In genomic region chr6:117617951-117618350, GRCm38 (mm10) we compare ENCODE assay signal across 28 mouse cellular contexts.
DNase-seq lines count a peak whose midpoint lies in the region; ATAC-seq lines count a peak whose summit lies in the region.
"Had no signal": no experiment of that assay in that cellular context is flagged by ENCODE, and none has a peak within 500 bp of the region (broad histone marks: within the 10 kb centered on the region; RNA-seq: fewer than 3 reads in every experiment).

No protein-coding gene starts in this region.

- no peak overlapping the region for H3K4me3 ChIP-seq in heart, embryonic 10.5 days
- H3K4me3 ChIP-seq in neural tube, embryonic 15.5 days (replicated peaks), result no peak overlapping the region
- no peak overlapping the region for H3K4me3 ChIP-seq in limb, embryonic 11.5 days (ENCODE audit: low read depth, low read length)
- H3K4me3 ChIP-seq: embryonic facial prominence, embryonic 10.5 days; embryonic facial prominence, embryonic 13.5 days; erythroblast, embryonic 14.5 days; gastrocnemius, adult 2 months; hindbrain, embryonic 10.5 days; hindbrain, embryonic 13.5 days had no signal

- H3K27ac ChIP-seq in heart, embryonic 10.5 days, result no peak overlapping the region
- H3K27ac ChIP-seq in neural tube, embryonic 15.5 days (replicated peaks), result no peak overlapping the region
- H3K27ac ChIP-seq in limb, embryonic 11.5 days (replicated peaks; ENCODE audit: low read depth, low read length), result no peak overlapping the region
- H3K27ac ChIP-seq: embryonic facial prominence, embryonic 10.5 days; embryonic facial prominence, embryonic 13.5 days; gastrocnemius, adult 2 months; hindbrain, embryonic 10.5 days; hindbrain, embryonic 13.5 days; hindbrain, postnatal 0 days had no signal

- H3K4me1 ChIP-seq in heart, embryonic 10.5 days, result peaks cover 10% of the 10 kb centered on the region; the same call in 1 of the 2 replicates
- H3K4me1 ChIP-seq in neural tube, embryonic 15.5 days, result no peaks in the 10 kb centered on the region
- H3K4me1 ChIP-seq in limb, embryonic 11.5 days (ENCODE audit: control insufficient read depth, insufficient read depth, low read length), result peaks cover 2% of the 10 kb centered on the region; the same call in 1 of the 2 replicates
- H3K4me1 ChIP-seq: hindbrain, embryonic 10.5 days; hindbrain, embryonic 13.5 days had no signal

- no peak for ATAC-seq in neural tube, embryonic 15.5 days (ENCODE audit: low FRiP score)
- ATAC-seq in limb, embryonic 11.5 days (ENCODE audit: insufficient number of reproducible peaks, low FRiP score, low TSS enrichment, low read depth), result no peak
- ATAC-seq: activated CD4-positive, CD25-positive, alpha-beta regulatory T cell, adult 4 months; CD4-positive, CD25-positive, alpha-beta regulatory T cell, adult 4 months; forebrain, embryonic 14.5 days; forebrain, postnatal 0 days; hindbrain, postnatal 0 days; inflammation-experienced regulatory T-cells, adult 6 months had no signal

- H3K27me3 ChIP-seq in heart, embryonic 10.5 days (ENCODE audit: insufficient read depth, poor library complexity, severe bottlenecking), result peaks cover 90% of the 10 kb centered on the region
- H3K27me3 ChIP-seq in neural tube, embryonic 15.5 days (replicated peaks), result no peaks in the 10 kb centered on the region
- no peaks in the 10 kb centered on the region for H3K27me3 ChIP-seq in limb, embryonic 11.5 days (ENCODE audit: control insufficient read depth, insufficient read depth, low read length)
- H3K27me3 ChIP-seq: embryonic facial prominence, embryonic 13.5 days; hindbrain, embryonic 13.5 days had no signal

- 75% methylated on average over 4 of the region's 4 CpGs for WGBS in heart, embryonic 10.5 days
- whole genome bisulfite sequencing in neural tube, embryonic 15.5 days, result 81% methylated on average over 4 of the region's 4 CpGs
- WGBS in limb, embryonic 11.5 days, result 70% methylated on average over 4 of the region's 4 CpGs

- no peaks in the 10 kb centered on the region for H3K9me3 ChIP-seq in heart, embryonic 10.5 days
- H3K9me3 ChIP-seq in neural tube, embryonic 15.5 days (replicated peaks), result no peaks in the 10 kb centered on the region
- H3K9me3 ChIP-seq in limb, embryonic 11.5 days (ENCODE audit: control insufficient read depth, low read length), result no peaks in the 10 kb centered on the region
- H3K9me3 ChIP-seq: embryonic facial prominence, embryonic 10.5 days; embryonic facial prominence, embryonic 13.5 days; hindbrain, embryonic 10.5 days; hindbrain, embryonic 13.5 days had no signal

- no peak overlapping the region for H3K4me2 ChIP-seq in neural tube, embryonic 15.5 days
- H3K4me2 ChIP-seq in limb, embryonic 11.5 days (ENCODE audit: low read depth, severe bottlenecking), result no peak overlapping the region
- H3K4me2 ChIP-seq: embryonic facial prominence, embryonic 13.5 days; hindbrain, embryonic 13.5 days had no signal

- H3K36me3 ChIP-seq in heart, embryonic 10.5 days, result no peaks in the 10 kb centered on the region
- H3K36me3 ChIP-seq in neural tube, embryonic 15.5 days, result no peaks in the 10 kb centered on the region
- H3K36me3 ChIP-seq in limb, embryonic 11.5 days (ENCODE audit: control insufficient read depth, insufficient read depth, low read length), result no peaks in the 10 kb centered on the region
- H3K36me3 ChIP-seq: embryonic facial prominence, embryonic 10.5 days; embryonic facial prominence, embryonic 13.5 days; hindbrain, embryonic 10.5 days; hindbrain, embryonic 13.5 days had no signal

- DNase-seq in heart, embryonic 10.5 days (ENCODE audit: low spot score), result peak; percentile 70
- DNase-seq in heart, adult 8-10 months (ENCODE audit: low spot score), result no peak
- DNase-seq in neural tube, embryonic 10.5 days (ENCODE audit: extremely low spot score, low spot score), result peak; percentile 8
- DNase-seq in limb, embryonic 11.5 days (ENCODE audit: low spot score), result peak; percentile 20
- no peak for DNase-seq in gastrocnemius, postnatal 10 days
- DNase-seq: adrenal gland, adult 8-10 months; adrenal gland, postnatal 25 days; cerebellum, adult 11-12 months; cerebellum, adult 8-10 months; cerebellum, postnatal 10 days; cerebellum, postnatal 36 days; embryo, embryonic 11 days; forebrain, postnatal 0 days; gastrocnemius, adult 2 months; gastrocnemius, postnatal 25 days; heart, postnatal 36 days; kidney, adult 11 months had no signal

- no peak overlapping the region for H3K9ac ChIP-seq in neural tube, embryonic 15.5 days (replicated peaks)
- H3K9ac ChIP-seq in limb, embryonic 11.5 days (ENCODE audit: low read length), result no peak overlapping the region
- H3K9ac ChIP-seq: embryonic facial prominence, embryonic 13.5 days; forebrain, postnatal 0 days; hindbrain, embryonic 13.5 days had no signal

Comparison
In these comparisons a context has a peak if more than half of its experiments do, and no peak if none do; other contexts are left out.
1. DNase-seq: peak in heart, embryonic 10.5 days (single experiment), neural tube, embryonic 10.5 days (single experiment) and limb, embryonic 11.5 days (single experiment); none in heart, adult 8-10 months (single experiment) and gastrocnemius, postnatal 10 days (single experiment).